Mouse (Mus musculus): ENCODE measurements around the gene Cyth2.

DNA sequence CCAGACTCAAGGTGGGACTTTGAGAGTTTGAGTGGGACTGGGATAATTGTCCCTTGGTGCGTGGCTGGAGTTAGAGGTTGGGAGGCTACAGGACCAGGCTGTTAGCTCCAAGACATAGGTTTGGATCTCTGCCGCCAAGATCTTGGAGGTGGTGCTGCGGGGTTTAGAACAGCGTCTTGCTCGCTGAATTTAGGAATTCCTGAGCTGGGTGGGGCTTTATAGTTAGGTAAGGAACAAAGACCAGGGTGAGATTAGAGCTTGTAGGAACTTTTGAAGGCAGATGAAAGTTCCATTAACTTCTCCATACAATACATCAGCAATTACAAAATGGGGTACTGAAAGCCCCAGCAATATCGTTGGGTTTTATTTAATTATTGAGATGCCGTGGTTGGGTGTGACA is 14.4 kb downstream of the Cyth2 start:
- TF ChIP-seq CTCF (IDR thresholded peaks at IDR 0.05; ENCODE audit: extremely low read depth, insufficient read length, insufficient replicate concordance, low read depth, low read length) = no peak
- no peak for TF ChIP-seq POLR2A (IDR thresholded peaks at IDR 0.05; ENCODE audit: low read depth, low read length)
